ENCODE assay signal across 12 mouse cellular contexts in genomic region chr9:123473377-123473776, GRCm38 (mm10). TPM values are rescaled to one million over a fixed set of nuclear protein-coding genes. Genes with fewer than 3 reads are reported as not detected.
DNase-seq lines count a peak whose midpoint lies in the region; ATAC-seq lines count a peak whose summit lies in the region.
"Had no signal": no experiment of that assay in that cellular context is flagged by ENCODE, and none has a peak within 500 bp of the region (broad histone marks: within the 10 kb centered on the region; RNA-seq: fewer than 3 reads in every experiment).

No protein-coding gene starts in this region.

- no peak overlapping the region for H3K27ac ChIP-seq in intestine, embryonic 16.5 days (ENCODE audit: low read length)
- H3K27ac ChIP-seq in intestine, embryonic 15.5 days = no peak overlapping the region
- H3K27ac ChIP-seq: hindbrain, embryonic 10.5 days; liver, embryonic 14.5 days had no signal

- H3K4me3 ChIP-seq in intestine, embryonic 16.5 days (ENCODE audit: low read length) = no peak overlapping the region
- H3K4me3 ChIP-seq in intestine, embryonic 15.5 days (replicated peaks) = no peak overlapping the region
- H3K4me3 ChIP-seq: hindbrain, embryonic 10.5 days had no signal

- H3K9me3 ChIP-seq in intestine, embryonic 16.5 days (ENCODE audit: control insufficient read depth, low read length) = no peaks in the 10 kb centered on the region
- H3K9me3 ChIP-seq in intestine, embryonic 15.5 days = no peaks in the 10 kb centered on the region
- H3K9me3 ChIP-seq: G1E; hindbrain, embryonic 10.5 days had no signal

- H3K36me3 ChIP-seq in intestine, embryonic 16.5 days (ENCODE audit: control insufficient read depth, insufficient read depth, low read length) = no peaks in the 10 kb centered on the region
- no peaks in the 10 kb centered on the region for H3K36me3 ChIP-seq in intestine, embryonic 15.5 days
- H3K36me3 ChIP-seq: G1E; hindbrain, embryonic 10.5 days had no signal

- no peak overlapping the region for H3K4me2 ChIP-seq in intestine, embryonic 16.5 days (ENCODE audit: low read depth, low read length)
- no peak overlapping the region for H3K4me2 ChIP-seq in intestine, embryonic 15.5 days (replicated peaks)

- no peak overlapping the region for H3K9ac ChIP-seq in intestine, embryonic 16.5 days (ENCODE audit: low read depth, low read length)
- H3K9ac ChIP-seq in intestine, embryonic 15.5 days = no peak overlapping the region
- H3K9ac ChIP-seq: liver, embryonic 14.5 days had no signal

- peak; percentile 40 for DNase-seq in NIH3T3 (ENCODE audit: low read depth)
- peak; percentile 17 for DNase-seq in brain, adult 2 months (ENCODE audit: low read depth, low spot score)
- DNase-seq in kidney, postnatal 25 days = peak; percentile 74 to 88
- no peak for DNase-seq in urinary bladder, adult 18-20 months (ENCODE audit: low spot score in 2 of 2)
- DNase-seq in B cell, adult 2 months = no peak
- DNase-seq: gastrocnemius, postnatal 10 days; right cerebral cortex, adult 18-20 months had no signal

- ATAC-seq in intestine, embryonic 16.5 days = peak; percentile 45; the same call in 1 of the 2 replicates
- ATAC-seq in intestine, embryonic 15.5 days = no peak

- no peaks in the 10 kb centered on the region for H3K27me3 ChIP-seq in intestine, embryonic 16.5 days (replicated peaks; ENCODE audit: control insufficient read depth, insufficient read depth, low read length)
- H3K27me3 ChIP-seq in intestine, embryonic 15.5 days (replicated peaks) = no peaks in the 10 kb centered on the region

- peaks cover 5% of the 10 kb centered on the region for H3K4me1 ChIP-seq in intestine, embryonic 16.5 days (ENCODE audit: control insufficient read depth, insufficient read depth, low read length)
- peaks cover 3% of the 10 kb centered on the region; the same call in 1 of the 2 replicates for H3K4me1 ChIP-seq in intestine, embryonic 15.5 days (replicated peaks)

RNA-seq across cellular contexts. Expression of gene Limd1, which starts 5.1 kb away (rescaled TPM):
- 51.5 and 55.7 TPM in 2 replicates for polyA plus RNA-seq in intestine, embryonic 16.5 days (2015; fragmentation: Nextera tagmentation; extraction: Ambion mirVana)
- 51.9 and 52.3 TPM in 2 replicates for polyA plus RNA-seq in intestine, embryonic 15.5 days (2015; fragmentation: Nextera tagmentation; extraction: Ambion mirVana)

RNA-seq across cellular contexts. Expression of gene Sacm1l, which starts 56.2 kb away (rescaled TPM):
- polyA plus RNA-seq in intestine, embryonic 16.5 days (2015; fragmentation: Nextera tagmentation; extraction: Ambion mirVana) = 74.4 and 87.4 TPM in 2 replicates
- 67.8 and 69.5 TPM in 2 replicates for polyA plus RNA-seq in intestine, embryonic 15.5 days (2015; fragmentation: Nextera tagmentation; extraction: Ambion mirVana)

Comparison
In these comparisons a context has a peak if more than half of its experiments do, and no peak if none do; other contexts are left out.
1. DNase-seq: peak in NIH3T3 (single experiment), brain, adult 2 months (single experiment) and kidney, postnatal 25 days (2 of 2); none in urinary bladder, adult 18-20 months (0 of 2) and B cell, adult 2 months (0 of 2).